Mouse (Mus musculus) thymus, postnatal 0 days (tissue): ENCODE measurements at regions not wholly inside any gene's neighbourhood (a gene's known extent, or its start where the extent isn't known, plus 50 kb on each side); places are given as distances from the start of the nearest gene placed in this dataset.

Experiments
- DNase-seq: peaks from one replicate; pipeline ENCODE4 v3.0.0-alpha.2; 2015; ENCODE audit warnings: low spot score

- no peak for DNase-seq
Observed at GRCm38 (mm10) chr5:74773558-74774429, 71.1 kb upstream of the Lnx1 start.

GRCm38 (mm10) chr5:74771121-74771520 lies 68.4 kb upstream of the Lnx1 start:
- no peak for DNase-seq

GRCm38 (mm10) chr5:74769023-74769422 lies 66.3 kb upstream of the Lnx1 start:
- no peak for DNase-seq

- DNase-seq: no peak
Observed at GRCm38 (mm10) chr5:74767993-74768392, 65.3 kb upstream of the Lnx1 start.

- no peak for DNase-seq
Observed at GRCm38 (mm10) chr5:74766211-74766610, 63.5 kb upstream of the Lnx1 start.

- DNase-seq: no peak
Observed at GRCm38 (mm10) chr5:74765061-74765767, 62.5 kb upstream of the Lnx1 start.

GRCm38 (mm10) chr5:74757557-74757956 lies 54.8 kb upstream of the Lnx1 start:
- DNase-seq: no peak

- no peak for DNase-seq
Observed at GRCm38 (mm10) chr5:74752961-74753360, 50.2 kb upstream of the Lnx1 start.
